Mouse (Mus musculus): ENCODE results near the gene Srgap3.
"Not testable (repeated sequence)": the region's sequence is repeated elsewhere in the genome, so short reads cannot be mapped to it uniquely, and the experiment has no call there.

The Srgap3 gene

DNA sequence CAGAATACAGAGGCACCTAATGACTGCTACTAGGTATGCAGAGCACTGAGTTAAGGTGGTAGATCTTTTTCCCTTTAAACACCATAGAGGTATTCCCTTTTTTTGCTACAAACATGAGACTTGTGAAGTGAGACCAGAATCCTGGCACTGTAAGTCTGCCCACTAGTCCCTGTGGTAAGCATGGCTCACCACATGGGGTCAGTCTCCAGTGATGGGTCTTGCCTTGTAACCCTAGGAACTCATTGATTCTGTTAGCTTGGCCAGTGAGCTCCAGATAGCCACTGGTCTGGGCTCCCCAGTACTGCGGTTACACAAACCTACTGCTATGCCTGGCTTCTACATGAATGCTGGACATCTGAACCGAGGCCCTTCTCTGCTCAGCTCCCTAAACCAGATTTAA, 204.8 kb downstream of the Srgap3 start:
- DNase-seq (ENCODE audit: low spot score in 2 of 2), result no peak

DNA sequence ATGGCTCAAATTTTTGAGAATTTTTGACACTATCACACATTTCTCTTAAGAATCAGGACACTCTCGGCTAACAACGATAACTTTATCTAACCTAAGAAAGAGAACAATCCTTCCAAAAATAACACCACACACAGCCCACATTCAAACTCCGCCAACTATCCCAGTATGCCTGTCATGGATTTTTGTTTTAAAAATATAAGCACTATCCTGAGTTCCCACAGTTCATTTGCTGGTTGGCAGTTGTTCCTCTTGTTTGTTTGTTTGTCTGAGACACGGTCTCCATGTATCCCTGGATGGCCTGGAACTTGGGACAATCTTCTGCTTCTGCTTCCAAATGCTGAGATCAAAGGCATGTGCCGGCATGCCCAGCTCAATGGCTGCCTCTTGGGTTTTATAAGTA, 205.3 kb downstream of the Srgap3 start:
- DNase-seq (ENCODE audit: low spot score in 2 of 2), result no peak

DNA sequence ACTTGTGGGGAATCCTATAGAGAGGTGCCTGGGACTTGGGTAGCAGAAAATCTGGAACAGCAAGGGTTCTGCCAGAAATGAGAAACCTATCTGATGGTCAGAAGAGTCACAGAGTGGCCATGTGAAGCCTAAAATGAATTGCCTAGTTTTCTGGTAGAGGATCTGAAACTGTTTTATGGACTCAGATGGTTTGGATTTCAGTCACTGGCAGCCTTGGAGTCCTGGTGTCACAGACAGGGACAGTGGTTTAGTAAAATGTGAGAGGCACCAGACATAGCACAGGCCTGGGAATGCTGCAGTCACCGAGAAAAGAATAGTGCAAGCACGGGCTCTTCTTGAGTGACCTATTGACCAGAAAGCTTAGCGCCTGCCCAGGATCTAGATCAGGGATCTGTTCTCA, 207.4 kb downstream of the Srgap3 start:
- no peak for DNase-seq (ENCODE audit: low spot score in 2 of 2)

DNA sequence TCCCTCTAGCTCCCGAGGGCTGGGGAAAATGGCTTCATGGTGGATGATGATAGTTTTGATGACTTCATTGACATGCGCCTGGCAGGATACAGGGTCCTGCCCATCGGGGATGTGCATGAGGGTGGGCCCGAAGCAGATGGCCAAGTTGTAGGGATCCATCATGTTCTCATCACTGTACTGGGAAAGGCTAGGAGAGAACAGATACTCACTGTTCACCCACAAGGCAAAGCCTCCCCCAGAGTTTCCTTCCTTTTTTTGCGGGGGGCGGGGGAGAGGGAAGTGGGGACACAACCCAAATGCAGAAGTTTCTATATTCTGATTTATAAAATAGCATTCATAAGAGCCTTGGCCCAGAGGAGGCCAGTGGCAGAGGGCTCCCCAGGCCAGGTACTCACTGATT, 208.1 kb downstream of the Srgap3 start:
- no peak for DNase-seq (ENCODE audit: low spot score in 2 of 2)

DNA sequence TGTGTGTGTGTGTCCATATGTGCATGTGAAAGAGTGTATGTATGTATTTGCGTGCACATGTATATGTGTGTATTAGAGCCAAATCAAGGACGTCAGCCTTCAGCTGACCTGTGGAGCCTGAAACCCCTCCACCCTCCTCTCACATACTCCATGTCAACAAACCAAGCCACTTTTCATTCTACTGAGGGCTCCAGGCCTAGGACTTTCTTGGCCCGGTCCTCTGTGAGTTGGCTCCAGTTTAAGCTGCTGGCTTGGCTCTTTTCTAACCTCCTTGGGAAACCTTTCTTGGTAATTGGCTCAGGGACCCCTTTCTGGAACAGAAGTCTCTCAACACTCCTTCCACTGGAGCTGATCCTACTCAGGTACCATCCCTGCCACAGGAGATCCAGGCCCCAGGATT, 210.6 kb downstream of the Srgap3 start:
- DNase-seq (ENCODE audit: low spot score in 2 of 2), result no peak

DNA sequence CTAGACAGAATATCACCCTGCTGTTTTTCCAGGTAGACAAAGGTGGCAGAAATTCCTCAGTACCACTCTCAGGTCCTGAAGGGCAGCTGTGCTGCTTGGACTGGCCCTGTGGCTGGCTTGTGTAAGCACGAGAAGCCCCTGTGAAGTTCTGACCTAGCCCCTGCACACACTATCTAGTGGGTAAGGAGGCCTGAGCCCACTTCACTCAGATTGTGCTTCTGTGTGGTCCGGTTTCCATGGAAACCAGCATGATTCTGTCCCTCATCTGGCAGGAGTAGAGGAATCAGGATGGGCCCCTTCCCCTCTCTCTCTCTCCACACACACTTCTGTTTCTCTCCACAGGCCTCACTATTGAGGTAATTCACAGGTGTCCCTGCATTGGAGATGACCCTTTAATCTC, 212.0 kb downstream of the Srgap3 start:
- DNase-seq (ENCODE audit: low spot score in 2 of 2), result no peak

DNA sequence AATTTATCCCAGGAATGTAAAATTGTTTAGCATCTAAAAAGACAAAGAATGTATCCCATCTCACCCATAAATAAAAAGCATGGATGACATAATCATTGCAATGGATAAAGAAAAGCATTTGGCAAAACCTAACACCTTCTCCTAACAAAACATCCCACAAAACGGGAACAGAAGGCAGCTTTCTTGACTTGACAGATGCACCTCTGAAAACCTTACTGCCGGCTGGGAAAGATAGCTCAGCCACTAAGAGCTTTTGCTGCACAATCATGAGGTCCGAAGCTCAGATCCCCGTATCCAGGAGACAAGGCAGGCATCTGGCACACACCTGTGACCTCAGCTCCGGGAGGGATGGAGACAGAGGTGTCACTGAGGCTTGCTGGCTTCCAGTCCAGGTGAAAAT, 213.1 kb downstream of the Srgap3 start:
- DNase-seq (ENCODE audit: low spot score in 2 of 2), result no peak

DNA sequence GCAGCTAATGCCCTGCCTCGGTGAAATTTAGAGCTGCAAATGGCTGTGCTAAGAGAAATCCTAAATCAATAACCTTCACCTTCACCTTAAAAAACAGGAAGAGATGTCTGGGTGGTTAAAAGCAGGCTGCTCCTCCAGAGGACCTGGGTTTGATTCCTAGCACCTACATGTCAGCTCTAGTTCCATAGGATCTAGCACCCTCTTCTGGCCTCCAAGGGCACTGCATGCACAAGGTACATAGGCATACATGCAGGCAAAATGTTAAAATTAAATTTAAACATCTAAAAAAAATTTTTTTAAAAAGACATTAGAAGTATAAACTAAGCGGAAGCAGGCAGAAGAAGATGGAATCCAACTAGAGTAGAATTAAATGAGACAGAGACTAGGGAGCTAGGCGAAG, 214.6 kb downstream of the Srgap3 start:
- DNase-seq (ENCODE audit: low spot score in 2 of 2), result no peak

DNA sequence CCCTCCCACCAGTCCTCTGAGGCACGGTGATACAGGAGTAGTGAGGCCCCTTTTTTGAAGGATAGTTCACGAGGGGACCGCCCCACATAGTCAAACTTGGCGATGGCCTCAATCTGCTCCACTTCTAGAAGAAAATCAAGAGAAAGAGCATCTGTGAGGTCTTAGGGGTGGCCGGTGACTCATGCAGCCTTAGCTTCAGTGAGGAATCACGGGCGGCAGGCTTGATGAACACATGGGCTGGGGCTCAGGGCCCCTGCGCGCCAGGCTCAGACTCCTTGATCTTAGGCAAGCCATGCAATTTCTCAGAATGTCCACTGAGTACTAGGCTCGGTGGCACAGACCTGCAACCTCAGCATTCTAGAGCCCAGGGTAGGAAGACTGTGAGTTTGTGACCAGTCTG, 215.7 kb downstream of the Srgap3 start:
- DNase-seq (ENCODE audit: low spot score in 2 of 2), result no peak

DNA sequence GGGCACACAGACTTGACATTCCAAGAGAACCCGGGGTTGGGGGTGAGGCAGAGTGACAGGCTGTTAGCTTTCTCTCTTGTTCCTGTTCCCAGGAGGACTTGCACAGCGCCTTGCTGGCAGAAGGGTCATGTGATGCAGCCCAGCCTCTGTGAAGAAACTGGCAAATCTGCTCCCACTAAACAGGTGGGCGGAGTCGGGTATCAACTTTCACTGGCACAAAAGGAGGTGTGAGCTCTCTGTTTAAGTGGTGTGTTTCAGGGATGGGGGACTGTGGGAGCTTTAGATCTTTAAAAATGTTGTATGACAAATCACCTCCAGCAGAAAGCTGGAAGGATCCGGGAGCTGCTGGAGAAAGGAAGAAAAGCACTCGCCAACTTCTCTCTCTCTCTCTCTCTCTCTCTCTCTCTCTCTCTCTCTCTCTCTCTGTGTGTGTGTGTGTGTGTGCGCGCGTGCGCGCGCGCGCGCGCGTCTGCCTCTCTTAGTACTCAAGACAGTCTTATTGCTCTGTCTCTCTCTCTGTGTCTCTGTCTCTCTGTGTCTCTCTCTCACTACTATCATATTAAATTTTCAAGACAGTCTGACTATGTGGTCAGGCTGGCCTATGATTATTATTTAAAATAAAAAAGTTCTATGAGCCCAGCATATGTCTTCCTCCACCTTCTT, 218.2 kb downstream of the Srgap3 start:
- DNase-seq (ENCODE audit: low spot score in 2 of 2), result no peak

DNA sequence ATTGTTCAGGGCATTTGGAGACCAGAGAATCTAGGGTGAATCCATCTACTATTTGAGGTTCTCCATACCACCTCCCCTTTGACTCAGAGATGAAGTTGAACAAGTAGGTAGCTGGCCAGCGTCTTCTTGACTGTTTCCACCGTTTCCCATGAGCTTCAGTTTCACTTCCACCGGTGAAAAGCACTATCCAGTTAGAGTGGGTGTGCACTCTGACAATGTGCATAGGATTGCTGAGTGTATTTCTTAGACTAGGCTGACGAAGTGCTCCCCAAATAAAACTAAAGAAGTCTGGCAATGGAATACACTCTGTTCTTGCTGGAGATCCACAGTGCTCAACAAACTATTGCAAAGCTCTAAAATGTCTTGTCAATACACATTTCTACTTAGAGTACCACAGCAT, 221.6 kb downstream of the Srgap3 start:
- DNase-seq (ENCODE audit: low spot score in 2 of 2), result no peak

DNA sequence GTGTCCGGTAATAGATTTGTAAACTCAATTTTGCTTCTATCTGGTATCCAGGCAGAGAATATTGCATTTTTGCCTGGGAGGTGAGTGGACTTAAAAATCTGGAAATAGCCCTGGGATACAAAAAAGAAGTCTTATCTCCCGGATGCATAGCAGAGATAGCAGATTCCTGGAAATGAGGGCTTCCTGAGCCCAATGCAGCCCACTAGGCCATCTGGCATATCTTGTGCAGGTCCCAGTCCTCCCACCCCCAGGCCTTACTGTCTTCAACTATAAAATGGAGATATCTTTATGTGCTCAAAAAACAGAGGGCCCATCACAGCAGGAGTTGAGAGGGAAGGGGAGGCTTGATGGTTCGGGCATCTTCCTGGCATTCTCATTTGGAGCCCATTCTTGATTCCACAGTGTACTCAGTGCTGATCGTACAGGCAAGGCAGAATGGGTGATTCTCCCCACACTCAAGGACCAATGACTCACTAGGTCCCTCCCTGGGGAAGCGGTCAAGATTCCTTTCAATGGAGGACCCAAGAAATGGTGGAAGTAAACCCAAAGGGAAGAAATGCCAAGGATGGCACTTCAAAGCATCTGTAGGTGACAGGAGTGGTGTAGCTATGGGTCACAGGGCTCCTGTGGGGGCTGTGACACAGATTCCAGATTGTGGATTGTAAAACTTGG, 226.5 kb downstream of the Srgap3 start:
- DNase-seq (ENCODE audit: low spot score in 2 of 2), result no peak

DNA sequence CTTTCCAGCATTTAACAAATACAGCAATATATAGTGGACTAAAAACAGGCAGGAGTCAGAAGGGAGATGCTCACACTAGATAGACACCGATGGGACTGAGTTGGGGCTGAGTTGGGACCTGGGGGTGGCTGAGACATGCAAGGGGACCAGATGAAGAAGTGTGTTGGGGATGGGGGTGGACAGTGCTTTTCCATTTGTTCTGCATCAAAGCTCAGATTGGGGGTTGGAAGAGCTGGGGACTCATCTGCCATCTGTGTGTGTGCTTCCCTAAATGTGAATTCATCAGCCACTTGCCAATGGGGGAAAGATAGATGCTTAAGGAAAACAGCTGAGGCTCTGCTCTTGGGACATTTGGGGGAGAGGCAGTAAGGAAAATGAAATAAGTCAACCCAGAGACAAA, 227.1 kb downstream of the Srgap3 start:
- no peak for DNase-seq (ENCODE audit: low spot score in 2 of 2)

DNA sequence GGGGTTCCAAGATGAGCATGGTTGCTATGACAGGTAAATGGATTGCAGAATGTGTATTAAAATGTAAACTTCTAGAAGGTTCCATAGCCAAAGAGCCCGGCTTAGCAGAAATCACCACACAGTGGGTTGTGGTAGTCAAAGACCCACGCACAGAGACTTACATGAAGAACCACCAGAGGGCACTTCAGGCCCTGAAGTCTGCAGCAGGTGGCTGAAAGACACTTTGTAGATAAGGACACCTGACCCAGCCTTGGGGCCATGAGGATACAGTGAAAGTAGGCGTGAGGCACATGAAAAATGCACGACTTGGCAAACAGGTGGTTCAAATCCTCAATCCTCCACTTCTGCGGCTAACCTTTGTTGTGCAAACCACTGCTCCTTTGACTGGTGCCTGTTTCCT, 229.9 kb downstream of the Srgap3 start:
- peak; percentile 4 to 21 for DNase-seq (ENCODE audit: low spot score in 2 of 2)

DNA sequence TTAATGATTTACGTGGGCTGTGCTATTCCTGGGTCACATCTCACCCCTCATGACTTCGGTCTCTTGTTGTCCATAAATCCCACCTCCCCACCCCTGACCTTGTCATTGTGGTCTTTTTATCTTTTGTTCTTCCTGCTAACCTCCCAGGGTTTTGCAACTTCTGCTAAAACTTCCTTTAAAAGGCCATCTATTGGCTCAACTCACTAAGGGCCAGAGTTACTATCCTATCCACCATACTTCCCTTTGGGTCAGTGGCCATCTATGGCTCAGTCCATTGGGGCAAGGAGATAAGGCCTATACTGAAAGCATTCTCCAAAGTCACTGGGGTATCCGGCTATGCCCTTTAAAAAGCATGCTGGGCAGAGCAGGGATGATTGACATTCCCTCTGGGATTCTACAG, 233.1 kb downstream of the Srgap3 start:
- DNase-seq (ENCODE audit: low spot score in 2 of 2), result no peak

DNA sequence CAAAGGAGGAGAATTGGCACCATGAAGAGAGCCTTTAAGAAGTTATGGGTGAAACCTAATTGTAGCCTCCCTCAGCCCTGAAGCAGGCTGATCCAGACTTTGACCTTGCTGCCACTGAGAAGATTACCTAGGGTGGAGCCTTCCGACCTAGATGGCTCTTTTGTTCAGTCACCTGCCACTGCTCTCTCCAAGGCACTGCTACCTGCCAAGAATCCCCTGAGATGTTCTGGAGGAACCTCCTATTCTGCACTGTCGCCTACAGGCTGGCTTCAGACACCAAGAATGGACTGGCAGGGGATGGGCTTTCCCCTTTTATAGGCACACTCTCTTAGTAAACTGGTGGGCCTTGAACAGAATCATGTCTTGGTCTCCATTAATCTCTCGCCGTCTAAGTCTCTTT, 244.8 kb downstream of the Srgap3 start:
- DNase-seq (ENCODE audit: low spot score in 2 of 2), result not testable (repeated sequence)

DNA sequence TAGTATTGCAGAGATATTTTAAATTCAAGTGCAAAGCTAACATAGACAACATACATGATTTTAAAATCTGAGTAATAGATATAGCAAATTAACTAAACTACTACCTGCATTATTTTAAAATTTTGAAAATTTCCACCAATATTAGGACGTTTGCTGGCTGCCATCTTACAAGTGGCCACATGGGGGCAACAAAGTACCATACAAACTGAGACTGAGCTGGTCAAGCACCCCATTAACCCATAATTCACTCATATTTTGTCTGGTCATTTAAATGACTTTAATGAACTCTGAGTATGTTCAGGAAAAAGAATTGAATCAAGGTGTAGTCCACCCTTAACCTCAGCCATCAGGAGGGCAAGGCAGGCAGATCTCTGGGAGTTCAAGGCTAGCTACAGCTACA, 246.7 kb downstream of the Srgap3 start:
- peak; percentile 36 to 59 for DNase-seq (ENCODE audit: low spot score in 2 of 2)

DNA sequence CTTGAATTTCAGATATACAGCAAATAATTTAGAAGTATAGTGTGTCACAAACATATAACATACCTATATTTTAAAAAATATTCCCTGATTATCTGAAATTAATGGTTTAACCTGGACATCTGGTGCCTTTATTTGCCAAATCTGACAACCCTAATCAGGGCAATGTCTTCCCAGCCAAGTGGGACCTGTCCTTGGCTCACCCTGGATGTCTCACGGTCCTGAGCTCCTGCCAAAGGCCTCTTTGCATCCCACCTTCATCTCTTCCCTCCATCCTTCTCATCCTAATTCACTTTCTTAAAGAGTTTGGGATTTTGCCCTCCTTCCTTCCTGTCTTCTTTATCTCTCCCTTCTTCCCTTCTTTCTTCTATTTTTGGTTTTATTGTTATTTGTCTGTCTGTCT, 248.0 kb downstream of the Srgap3 start:
- DNase-seq (ENCODE audit: low spot score in 2 of 2), result no peak

DNA sequence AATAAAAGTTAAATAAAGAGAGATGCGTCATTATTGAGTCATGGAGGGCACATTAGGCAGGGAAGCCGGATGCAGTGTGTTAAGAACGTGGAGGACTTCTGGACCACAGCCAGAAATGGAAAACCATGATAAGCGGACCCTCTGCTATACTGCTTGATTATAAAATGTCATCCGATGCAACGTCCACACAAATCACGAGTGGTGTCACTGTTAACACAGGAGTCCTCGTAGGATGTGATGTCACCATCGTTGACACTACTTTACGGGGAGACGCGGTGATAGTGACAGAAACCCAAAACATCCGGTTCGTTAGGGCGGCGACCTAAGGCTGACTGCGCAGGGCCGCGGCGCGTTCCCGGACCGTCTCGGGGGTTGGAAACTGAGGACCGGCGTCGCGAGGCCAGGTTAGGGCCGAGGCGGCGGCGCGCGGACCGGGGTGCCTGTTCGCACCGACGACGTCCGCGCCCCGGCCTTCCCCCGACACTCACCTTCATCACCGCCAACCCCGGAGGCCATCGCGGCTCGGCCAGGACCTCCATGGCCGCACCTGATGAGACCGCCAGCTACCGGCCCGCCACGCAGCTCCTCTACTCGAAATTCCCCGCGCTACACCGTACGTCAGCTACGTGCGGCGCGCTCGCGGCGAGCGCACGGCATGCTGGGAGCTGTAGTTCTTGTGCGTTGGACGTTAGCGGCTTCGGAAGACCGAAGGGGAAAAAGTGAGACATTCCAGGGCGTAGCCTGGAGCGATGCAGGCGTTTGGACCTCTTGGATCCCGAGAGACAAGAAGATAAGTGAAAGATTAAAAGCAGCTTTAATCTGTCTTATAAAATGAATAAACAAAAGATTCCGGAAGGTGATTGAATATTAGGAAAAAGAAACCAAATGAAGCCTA, 250.8 kb downstream of the Srgap3 start, which contains the start of gene Rad18:
Rad18 (minus strand) TSS at position 631 of the 895 bp plus-strand sequence.
- DNase-seq (ENCODE audit: low spot score in 2 of 2), result peak; percentile 87 to 88

DNA sequence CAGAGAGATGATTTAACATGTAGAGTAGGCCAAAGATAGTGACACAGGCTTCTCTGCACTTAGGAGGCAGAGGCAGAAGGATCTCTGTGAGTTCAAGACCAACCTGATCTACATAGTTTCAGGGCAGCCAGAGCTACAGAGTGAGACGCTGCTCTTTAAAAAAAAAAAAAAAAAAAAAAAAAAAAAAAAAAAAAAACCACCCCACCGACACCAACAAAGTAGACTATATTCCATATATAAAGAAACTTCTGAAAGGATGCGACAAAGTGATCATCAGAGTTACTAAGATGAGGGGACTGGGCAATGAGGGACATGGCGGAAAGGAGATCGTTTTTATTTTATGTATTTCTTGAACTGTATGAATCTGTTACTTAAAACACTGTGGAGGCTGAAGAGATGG, 252.6 kb downstream of the Srgap3 start:
- DNase-seq (ENCODE audit: low spot score in 2 of 2), result no peak

DNA sequence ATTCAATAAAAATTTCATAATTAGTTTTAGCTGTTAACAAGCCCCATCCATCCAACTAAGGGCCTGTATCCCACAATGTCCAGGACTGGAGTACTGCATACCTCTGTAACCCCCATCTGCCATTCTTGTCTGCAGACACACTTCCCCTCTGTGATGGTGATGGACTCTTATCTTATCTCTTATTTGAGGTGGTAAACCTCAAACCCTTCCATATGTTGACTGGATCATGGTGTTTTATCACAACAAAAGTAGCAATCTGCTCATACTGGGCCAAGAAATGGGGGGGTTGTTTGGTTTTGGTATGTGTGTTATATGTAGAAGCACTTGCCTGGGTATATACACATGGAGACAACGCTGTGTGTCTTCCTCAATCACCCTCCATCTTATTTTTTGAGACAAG, 255.5 kb downstream of the Srgap3 start:
- DNase-seq (ENCODE audit: low spot score in 2 of 2), result no peak

DNA sequence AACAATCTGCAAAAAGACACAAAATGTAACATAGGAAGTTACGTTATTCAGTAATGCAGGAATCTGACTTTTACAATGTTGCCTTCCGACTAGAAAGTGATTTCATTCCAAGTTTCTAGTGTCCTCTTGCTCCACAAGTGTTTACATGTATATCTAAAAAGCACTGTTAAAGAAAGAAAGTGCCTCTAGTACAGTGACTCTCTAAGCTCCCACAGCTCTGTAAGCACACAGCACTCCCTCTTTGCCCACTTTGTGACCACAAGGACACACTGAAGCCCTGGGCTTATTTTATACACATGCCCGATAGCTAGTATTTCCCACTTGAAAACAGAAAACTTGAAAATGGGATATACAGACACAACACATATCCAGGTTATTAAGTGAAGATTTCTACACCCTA, 259.0 kb downstream of the Srgap3 start:
- DNase-seq (ENCODE audit: low spot score in 2 of 2), result no peak

DNA sequence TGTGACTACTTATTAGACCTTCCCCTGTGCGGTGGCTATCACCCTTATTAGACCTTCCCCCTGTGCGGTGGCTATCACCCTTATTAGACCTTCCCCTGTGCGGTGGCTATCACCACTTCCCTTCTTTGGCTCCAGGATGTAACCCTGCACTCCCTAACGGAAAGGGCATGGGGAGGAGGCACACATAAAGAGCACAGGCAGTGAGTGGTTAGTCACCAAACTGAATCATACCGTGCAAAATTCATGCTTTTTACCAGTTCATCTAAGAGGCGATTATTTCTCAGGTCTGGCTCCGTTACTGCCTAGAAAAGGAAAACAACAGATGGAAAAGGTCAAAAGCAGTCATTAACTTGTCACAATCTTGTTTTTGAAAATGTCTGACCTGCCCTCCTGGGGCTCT, 260.6 kb downstream of the Srgap3 start:
- DNase-seq (ENCODE audit: low spot score in 2 of 2), result no peak
